Mouse (Mus musculus): ENCODE data around the gene Gpr87. TPM values are rescaled to one million over a fixed set of nuclear protein-coding genes. Genes with fewer than 3 reads are reported as not detected.

Gene Gpr87
- total RNA-seq, 2 experiments from 2014 or later, result not detected

DNA sequence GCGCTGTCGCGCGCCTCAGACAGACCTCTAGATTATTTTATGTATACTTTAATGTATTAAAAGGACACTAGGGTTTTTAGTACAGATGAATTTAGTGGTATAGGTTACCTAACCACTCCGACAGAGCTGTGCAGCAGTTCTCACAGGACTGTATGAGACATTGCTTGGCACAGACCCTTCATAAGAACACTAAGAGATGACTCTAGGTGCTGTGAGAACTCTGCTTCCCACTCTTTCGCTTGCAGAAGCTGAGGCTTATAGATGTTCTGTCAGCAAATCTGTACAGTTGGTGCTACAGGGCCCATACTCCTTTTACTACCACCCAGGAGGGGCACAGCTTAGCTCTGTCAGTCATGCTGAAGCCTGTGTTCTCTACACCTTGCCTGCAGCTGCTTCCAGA is 3.2 kb downstream of the Gpr87 start:
- DNase-seq (ENCODE audit: low spot score in 2 of 2), result no peak

DNA sequence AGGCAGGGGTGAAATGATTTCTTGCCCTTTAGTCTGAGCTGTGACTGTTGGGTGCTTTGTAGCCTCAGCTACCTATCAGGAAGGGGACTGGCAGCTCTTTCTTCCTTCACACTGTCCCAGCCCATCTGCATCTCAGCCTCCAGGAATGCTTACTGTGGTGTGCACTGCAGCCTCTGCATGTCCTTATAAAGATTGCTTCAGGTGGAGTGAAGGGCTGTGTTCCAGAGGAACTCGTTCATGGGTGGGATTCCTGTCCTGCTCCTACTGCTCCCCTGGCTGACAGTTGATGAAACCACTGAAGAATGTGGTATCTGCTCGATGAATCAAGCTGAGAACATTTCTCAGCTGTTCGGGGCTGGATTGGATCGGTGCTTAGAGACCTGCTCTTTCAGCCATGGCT is 7.6 kb downstream of the Gpr87 start:
- DNase-seq (ENCODE audit: low spot score in 2 of 2), result no peak

DNA sequence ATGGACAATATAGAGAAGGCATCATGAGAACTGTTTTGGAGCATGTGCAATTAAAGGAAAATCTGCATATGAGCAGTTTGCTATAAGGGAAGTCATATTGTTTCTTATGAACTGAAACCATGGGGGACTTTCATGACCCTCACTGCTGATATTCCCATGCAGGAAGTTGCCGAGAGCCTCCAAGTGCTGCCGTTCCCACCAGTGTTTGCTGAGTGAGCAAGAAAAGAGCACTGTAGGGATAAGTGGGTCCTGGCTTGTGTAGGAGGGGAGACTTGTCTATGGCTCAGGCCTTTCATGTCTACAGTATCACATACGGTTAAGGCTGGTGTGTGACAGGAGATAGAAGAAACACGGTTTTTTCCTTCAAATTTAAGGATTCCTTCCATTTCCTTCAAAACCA is 9.2 kb downstream of the Gpr87 start:
- DNase-seq (ENCODE audit: low spot score in 2 of 2), result no peak

DNA sequence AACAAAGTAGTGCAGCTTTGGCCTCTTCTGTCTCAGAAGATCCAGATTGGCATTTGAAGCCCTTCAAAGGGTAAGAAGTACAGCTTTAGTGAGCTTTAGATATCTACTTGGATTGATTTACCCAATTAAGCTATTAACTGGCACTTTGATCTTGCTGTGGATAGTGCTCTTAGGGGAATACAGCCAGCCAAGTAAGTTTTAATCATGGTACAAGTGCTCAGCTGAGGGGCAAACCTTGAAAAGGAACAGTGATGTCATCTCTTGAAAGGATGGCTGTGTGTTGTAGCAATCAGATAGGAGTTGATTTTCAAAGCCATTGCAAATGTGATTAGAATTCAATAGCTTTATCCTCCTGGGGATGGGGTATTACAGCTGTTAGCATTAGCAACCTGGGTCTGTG is 12.8 kb downstream of the Gpr87 start:
- no peak for DNase-seq (ENCODE audit: low spot score in 2 of 2)

DNA sequence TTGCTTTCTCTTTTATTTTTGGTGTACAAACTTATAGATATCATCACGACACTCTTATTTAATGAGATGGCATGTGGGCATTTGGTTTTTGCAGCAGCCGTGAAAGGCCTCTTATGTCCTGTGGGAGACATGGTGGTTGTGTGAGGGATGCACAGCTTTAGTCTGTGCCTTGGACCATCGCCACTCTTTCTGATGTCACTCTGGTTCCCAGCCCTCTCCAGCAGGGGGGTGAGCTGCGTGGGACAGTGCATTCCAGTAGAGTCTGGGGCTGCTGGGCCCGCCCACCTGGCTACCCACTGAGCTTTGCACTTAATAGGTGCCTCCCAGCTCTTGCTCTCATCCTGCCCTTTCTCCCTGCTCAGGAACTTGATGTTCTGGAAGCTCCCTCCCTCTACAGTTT is 13.8 kb downstream of the Gpr87 start:
- peak in 1 of 2 experiments; percentile 30 for DNase-seq (ENCODE audit: low spot score in 2 of 2)

DNA sequence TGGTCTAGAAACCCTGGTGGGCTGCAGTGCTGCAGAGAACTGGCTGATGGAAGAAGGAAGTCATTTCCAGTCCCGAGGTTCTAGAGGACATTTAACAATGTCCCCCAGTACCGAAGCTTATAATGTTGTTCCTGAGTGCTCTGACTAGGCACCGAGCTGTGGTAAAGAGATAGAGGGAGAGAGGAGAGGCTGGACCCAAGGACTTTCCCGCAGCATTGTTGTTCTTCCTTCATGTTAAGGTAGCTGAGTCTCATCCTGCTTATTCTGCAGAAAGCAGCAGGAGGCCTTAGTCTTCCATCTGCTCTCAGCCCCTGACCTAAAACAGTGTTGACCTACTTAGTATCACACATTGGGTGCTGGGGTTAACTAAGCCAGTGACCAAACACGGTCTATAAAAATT is 18.0 kb downstream of the Gpr87 start:
- DNase-seq (ENCODE audit: low spot score in 2 of 2), result no peak

DNA sequence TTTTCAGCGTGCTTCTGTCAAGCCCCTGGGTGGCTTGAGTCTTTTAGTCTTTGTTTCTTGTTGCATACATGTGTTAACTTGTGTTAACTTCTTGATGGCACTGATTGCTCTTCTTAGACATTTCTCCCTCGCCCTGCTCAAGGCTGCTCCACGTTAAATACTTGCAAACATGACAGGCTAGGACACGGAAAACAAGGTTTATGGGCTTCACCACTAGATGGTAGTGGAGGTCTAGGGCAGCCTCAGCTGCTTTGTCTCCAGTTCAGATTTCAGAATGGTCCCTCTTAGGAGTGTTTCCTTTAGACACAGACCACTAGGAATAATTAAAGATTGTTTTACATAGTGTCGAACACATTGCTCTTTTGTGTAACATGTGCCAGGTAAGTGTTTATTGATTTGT is 19.7 kb downstream of the Gpr87 start:
- DNase-seq (ENCODE audit: low spot score in 2 of 2), result peak; percentile 37 to 67

DNA sequence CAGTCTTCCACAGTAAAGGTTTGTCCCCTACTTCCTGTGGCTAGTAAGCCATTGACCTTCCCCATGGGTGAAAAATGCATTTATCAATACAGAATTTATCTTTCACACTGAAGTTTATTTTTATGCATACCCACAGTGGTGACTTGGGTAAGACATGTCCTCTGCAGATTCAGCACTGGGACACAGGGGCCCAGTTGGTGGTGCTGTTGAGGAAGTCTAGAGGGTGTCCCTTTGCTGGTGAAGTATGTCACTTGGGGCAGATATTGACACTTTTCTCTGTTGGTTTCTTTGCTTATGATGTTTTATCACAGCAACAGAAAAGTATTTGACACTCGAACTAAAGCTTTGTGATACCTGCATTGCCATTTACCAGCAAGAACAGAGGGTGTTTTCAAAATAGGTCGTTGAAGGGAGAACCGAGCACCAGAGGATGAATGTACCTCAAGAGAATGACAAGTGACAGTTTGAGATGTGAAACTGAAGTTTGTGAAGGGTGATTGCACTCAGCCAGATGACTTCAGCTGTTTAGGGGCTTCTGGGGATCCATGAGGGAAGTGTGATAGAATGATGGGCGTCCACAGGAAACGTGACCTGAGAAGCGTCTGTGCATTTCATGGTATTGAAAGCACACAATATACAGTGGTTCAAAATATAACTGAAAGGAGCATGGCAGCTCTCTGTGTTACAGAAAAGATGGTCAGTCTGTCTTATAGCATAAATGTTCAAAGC is 20.3 kb downstream of the Gpr87 start:
- DNase-seq (ENCODE audit: low spot score in 2 of 2), result no peak

DNA sequence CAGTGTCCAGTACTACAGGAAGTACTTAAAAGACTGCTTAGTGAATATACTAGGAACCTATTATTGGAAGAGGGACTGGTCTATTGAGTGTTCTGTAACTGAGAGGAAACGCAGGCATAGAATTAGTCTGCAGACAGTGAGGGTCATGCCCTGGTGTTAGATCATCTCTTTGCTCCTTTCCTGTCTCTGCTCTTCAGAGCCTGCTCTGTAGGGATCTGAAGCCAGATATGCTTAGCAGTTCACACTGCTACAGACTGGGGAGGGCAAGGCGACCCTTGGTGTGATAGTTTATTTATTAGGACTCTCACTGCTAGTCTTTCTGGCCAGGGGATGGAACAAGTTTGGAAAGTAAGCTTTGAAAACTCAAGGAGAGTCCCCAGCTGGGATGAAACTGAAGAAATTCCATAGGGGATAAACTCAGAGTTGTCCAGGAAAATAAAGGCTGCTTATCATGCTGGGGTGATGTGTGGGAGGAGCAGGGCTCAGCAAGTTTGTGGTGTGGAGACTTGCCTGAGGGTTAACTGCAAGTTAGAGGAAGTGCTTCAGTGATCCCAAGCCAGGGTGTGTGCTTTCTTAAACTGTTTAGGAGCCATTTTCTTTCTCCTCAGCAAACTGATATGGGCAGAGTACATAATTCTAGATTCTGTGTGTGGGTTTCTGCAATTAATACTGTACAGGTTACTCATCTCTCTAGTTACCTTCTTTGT is 24.8 kb downstream of the Gpr87 start:
- no peak for DNase-seq (ENCODE audit: low spot score in 2 of 2)

DNA sequence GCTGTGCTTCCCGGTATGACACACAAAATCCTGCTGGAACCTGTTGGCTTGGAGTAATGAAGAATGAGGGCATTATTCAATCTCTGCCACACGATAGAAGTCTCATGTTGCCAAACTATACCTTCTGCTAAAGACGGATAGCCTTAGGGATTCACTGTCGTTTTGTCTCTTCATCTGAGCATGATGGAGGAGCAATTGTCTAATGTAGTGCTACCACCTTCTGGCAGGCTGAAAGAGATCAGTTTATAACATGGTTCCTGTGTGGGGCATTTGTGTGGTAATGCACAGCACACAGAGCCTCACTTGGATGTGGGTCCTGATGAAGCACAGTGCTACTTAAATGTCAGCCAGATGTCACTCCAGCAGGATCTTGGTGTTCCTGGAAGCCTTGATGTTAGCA is 25.7 kb downstream of the Gpr87 start:
- DNase-seq (ENCODE audit: low spot score in 2 of 2), result no peak

DNA sequence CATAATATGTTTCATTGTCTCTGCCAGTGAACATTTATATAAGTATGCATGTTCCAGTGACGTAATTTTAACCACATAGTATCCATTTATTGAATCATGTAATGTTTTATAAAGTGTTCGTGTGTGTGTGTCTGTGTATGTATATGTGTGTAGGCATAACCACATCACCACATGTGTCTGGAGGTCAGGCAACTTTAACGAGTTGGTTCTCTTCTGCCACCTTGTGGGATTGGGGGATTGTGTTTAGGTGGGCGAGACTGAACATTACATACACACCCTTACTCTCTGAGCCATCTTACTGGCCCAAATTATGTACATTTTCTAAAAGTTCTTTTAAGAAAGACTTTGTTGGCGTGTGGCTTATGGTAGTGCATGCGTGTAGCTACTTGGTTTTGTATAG is 26.4 kb downstream of the Gpr87 start:
- DNase-seq (ENCODE audit: low spot score in 2 of 2), result no peak

DNA sequence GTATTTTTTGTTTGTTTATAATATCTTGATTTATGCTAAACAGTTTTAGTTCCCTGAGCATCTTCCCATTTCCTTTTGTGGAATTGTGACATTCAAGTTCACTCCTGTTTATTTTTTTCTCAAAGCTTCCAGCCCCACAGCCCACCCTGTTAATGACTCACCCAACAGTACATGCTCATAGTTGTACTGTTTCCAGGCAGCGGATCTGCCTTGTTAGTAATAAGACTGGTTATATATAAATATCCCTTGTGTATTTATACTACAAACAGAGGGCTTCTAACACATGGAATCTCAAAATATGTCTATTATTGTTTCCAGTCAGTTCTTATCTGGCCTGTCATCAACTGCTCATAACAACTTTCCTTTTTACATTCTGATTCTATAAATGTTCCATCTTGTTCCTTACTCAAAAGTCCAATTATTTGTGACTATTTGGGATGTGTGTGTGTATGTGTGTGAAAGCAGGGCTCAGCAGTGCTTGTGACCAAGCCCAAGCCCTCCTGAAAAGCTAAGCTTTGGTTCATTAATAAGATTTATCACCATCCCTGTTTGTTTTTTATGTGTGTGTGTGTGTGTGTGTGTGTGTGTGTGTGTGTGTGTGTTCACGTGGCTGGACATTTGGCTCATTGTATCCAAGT is 27.4 kb downstream of the Gpr87 start:
- peak; percentile 20 to 60 for DNase-seq (ENCODE audit: low spot score in 2 of 2)

DNA sequence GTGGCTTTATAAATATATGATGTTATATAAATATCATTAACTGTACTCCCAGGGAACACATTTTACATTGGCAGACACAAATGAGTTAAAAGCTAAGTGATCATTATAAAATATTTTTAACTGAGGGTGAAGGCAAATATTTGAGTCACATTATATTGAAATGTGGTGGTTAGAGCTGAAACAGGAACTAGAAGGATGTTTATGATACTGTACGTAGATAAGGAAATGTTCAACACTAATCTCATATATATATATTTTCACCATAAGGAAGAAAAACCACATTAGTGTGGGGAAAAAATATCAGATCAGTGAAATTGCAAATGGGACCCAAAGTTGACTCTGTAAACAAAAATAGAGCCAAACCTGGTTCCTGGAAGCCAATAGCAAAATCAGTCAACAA is 34.4 kb downstream of the Gpr87 start:
- no peak for DNase-seq (ENCODE audit: low spot score in 2 of 2)

DNA sequence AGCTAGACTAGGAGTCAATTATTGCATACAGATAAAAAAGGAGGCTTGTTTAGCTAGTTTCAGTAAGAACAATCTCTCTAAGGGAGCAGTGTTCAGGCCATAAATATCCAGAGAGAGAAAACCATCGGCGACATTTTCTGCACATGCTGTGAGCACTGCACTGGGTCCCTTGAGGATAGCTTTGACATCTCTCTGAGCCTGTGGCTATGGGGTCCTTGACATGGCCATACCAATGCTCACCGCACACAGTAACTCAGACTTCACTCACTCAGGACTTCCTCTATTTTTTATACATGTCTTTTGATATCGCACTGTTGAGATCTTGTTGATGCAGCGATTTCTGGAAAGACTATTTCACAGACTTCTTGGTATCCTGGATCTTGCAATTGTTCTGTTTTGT is 37.9 kb downstream of the Gpr87 start:
- no peak for DNase-seq (ENCODE audit: low spot score in 2 of 2)

DNA sequence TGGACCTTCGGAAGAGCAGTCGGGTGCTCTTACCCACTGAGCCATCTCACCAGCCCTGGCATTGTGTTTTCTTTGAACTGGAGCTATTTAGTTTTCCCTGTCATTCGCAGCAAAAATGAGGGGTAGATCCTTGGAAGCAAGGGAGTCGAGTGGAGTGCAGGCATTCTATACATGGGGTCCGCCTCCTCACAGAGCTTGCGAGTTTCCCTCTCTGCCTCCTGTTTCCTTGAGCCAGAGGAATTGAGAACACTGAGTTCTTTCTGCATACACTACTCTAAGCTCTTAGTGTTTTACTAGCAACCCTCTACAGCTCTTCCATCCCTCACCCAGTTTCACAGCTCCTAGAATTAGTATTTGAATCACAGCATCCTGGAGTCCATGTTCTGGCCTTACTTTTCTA is 39.5 kb downstream of the Gpr87 start:
- DNase-seq (ENCODE audit: low spot score in 2 of 2), result no peak

DNA sequence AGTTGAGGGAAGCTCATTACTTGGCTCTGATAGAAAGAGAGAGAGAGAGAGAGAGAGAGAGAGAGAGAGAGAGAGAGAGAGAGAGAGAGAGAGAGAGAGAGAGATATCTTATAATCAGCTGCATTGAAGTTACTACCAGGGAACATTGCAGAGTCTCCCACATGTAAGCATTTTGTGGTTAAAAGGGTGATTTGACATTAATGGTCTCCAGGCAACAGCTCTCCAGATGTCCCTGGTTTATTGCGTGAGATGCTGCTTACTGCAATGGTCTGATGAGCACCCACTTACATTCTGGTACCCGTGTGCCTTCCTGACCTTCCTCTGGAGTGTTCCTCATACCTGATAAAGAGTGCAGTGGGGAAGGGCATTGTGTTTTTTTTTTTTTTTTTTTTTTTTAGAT is 40.0 kb downstream of the Gpr87 start:
- no peak for DNase-seq (ENCODE audit: low spot score in 2 of 2)

DNA sequence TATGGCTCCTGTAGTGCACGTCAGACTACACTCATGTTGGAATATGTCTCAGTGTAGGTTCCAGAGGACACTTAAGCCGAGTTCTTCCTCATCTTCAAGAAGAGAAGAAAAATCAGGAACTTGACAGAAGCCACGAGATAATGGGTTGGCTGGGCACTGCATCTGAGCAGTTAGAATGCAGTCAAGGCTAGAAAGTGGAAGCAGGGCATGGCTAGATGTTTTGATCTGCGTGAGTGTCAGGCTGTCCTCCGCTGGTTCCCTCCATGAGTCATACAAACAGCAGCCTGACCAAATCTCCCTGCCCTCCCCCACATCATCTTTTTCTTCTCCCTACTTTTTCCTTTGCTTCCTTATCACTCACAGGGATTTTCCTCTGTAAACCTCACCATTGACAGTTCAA is 41.5 kb downstream of the Gpr87 start, which contains the start of gene P2ry14:
TSS of gene P2ry14 (minus strand) at position 195 of the 400 bp plus-strand sequence.
- no peak for DNase-seq (ENCODE audit: low spot score in 2 of 2)

DNA sequence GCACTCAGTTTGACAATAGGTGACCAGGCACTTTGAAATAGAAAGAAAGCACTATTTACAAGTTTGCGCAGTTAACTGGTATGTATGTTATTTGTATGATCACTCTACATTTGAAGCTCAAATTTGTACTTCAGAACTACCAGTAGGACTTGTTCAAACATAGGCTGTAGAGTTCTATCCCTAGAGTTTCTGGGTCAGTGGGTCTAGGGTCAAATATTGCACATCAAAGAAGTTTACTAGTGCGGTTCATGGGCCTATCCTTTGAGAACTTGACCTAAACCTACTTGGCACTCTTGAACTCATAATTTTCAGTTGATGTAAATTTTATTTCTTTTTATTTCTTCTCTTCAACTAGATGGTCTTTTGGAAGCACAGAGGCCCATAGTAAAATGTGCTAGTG is 44.3 kb downstream of the Gpr87 start:
- no peak for DNase-seq (ENCODE audit: low spot score in 2 of 2)

DNA sequence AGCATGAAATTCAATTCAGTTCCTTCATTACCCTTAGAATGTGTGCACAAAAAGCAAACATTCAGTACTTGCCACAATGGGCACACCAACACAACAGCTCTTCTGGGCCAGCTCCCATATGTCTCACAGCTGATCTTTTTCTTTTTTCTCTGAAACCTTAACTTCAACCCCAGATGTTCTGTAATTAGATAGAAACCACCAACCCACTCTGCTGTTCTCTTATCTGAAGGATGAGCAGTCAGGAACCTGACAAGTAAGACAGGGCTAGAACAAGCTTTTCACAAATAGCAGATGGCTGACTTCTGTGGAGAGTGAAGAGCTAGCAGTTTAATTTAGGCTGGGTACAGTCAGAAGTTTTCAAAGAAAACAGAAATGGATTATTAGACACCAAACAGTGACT is 45.3 kb downstream of the Gpr87 start:
- peak in 1 of 2 experiments; percentile 49 for DNase-seq (ENCODE audit: low spot score in 2 of 2)

DNA sequence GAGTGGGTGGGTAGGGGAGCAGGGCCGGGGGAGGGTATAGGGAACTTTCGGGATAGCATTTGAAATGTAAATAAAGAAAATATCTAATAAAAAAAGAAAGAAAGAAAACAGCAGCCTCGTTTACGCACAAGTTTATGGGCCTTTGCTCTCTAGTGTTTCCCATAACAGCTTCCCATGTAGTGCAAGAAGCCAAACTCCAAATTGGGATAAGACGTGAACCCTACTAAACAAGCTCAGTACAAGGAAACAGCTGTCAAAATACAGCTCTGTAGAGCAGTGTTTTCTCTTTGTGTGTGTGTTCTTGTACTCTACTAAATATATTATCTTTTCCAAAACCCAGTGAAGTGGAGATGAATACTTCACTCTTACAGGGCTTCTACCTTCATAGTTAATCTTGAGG is 49.7 kb downstream of the Gpr87 start:
- DNase-seq (ENCODE audit: low spot score in 2 of 2), result no peak

DNA sequence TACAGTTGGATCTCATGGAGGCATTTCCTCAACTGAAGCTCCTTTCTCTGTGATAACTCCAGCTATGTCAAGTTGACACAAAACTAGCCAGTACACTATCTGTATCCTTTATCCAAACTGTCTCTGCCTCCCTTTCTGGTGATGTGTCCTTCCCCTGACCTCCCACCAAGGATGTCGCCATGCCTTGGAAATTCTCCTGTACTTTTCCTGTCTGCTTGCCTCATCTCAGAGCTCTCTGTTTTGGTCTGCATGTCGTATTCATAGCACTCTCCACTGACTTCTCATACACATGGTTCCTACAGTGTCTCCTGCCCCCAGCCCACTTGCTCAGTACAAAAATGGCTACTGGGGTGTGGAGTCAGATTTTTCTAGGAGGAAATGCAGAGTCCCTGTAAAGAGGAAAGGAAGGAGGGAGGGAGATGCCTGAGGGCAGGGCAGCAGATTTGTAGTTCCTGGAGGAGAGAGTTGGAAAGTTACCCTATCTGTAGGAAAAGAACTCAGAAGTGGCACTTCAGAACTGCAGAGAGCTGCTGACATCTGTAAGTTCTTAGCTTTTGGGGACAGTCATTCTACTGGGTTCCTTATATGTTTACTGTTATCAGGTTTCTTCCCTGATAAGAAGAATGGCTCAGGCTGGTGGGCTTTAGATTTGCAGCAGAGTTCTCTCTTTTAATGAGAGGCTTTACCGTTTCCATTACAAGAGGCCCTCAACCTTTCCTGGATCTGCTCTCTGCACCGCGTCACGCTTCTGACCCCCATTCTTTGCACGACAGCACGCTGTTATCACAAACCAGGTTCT is 53.2 kb downstream of the Gpr87 start:
- no peak for DNase-seq (ENCODE audit: low spot score in 2 of 2)

DNA sequence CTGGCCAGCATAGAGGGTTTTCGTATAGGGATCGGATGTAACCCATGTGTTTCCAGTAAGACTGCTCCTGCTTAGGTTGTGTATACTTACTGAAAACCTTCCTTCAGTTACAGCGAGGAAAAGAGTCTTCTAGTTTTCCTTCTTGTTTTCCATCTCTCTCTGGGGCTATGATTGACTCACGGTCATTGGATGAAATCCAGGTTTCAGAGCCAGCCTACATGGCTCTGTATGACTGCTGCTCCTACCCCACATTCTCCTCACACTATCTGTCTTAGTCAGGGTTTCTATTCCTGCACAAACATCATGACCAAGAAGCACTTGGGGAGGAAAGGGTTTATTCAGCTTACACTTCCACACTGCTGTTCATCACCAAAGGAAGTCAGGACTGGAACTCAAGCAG is 54.0 kb downstream of the Gpr87 start:
- DNase-seq (ENCODE audit: low spot score in 2 of 2), result peak in 1 of 2 experiments; percentile 21

Data from layer of hippocampus, adult 18-20 months (tissue).